Mouse (Mus musculus): ENCODE measurements around the gene Peak1.

GRCm38 (mm10) chr9:56165377-56165776, 252.5 kb downstream of the Peak1 start, which contains the start of gene Tspan3:
- TF ChIP-seq CTCF (IDR thresholded peaks at IDR 0.05 in 2 of 3, conservative IDR thresholded peaks at IDR 0.05 in 1 of 3; ENCODE audit: control insufficient read depth in 1 of 3, insufficient read depth in 1 of 3, low read depth in 2 of 3, low read length in 3 of 3, poor library complexity in 1 of 3, severe bottlenecking in 1 of 3), result no peak
- TF ChIP-seq USF1 (IDR thresholded peaks at IDR 0.05; ENCODE audit: low read depth, low read length), result no peak
- no peak for TF ChIP-seq POLR2AphosphoS5 (IDR thresholded peaks at IDR 0.05; ENCODE audit: borderline replicate concordance, low read depth, low read length)
- TF ChIP-seq MYC (IDR thresholded peaks at IDR 0.05; ENCODE audit: low read depth, low read length), result no peak
- TF ChIP-seq POLR2A (IDR thresholded peaks at IDR 0.05; ENCODE audit: control insufficient read depth in 1 of 2, insufficient read depth in 1 of 2, low read depth in 1 of 2, low read length in 2 of 2, poor library complexity in 1 of 2), result no peak
- TF ChIP-seq EP300 (IDR thresholded peaks at IDR 0.05; ENCODE audit: low read depth in 1 of 2, low read length in 2 of 2), result no peak
- TF ChIP-seq TBP (IDR thresholded peaks at IDR 0.05; ENCODE audit: low read depth, low read length), result no peak
- TF ChIP-seq ZMIZ1 (IDR thresholded peaks at IDR 0.05; ENCODE audit: low read depth, low read length), result no peak
- no peak for TF ChIP-seq ZC3H11A (IDR thresholded peaks at IDR 0.05; ENCODE audit: low read depth, low read length)
- TF ChIP-seq MAX (IDR thresholded peaks at IDR 0.05; ENCODE audit: low read length), result no peak

Measured in MEL (cell line).